Mouse (Mus musculus): ENCODE measurements around the gene Bcl2l14. TPM values are rescaled to one million over a fixed set of nuclear protein-coding genes. Genes with fewer than 3 reads are reported as not detected.

Gene Bcl2l14
- polyA plus RNA-seq, 1 experiment from 2014 or later: 0.87 TPM

DNA sequence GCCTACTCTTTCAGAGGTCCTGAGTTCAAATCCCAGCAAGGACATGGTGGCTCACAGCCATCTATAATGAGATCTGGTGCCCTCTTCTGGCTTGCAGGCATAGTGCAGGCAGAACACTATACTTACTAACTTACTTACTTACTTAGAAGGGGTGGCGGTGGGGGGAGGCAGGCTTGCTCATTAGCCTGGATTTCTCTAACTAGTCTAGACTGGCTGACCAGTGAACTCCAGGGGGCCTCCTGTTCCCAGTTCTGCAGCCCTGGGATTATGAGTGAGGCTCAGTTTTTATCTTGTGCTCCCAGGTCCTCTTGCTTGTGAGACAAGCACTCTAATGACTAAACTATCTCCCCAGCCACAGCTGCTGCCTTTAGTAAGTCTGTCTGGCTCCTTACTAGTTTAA lies 58.0 kb downstream of the Bcl2l14 start:
- no peaks in the 10 kb centered on the region for H3K27me3 ChIP-seq
- no peaks in the 10 kb centered on the region for H3K9me3 ChIP-seq
- H3K4me3 ChIP-seq: no peak overlapping the region
- H3K4me1 ChIP-seq: peaks cover 33% of the 10 kb centered on the region
- H3K27ac ChIP-seq: no peak overlapping the region
- H3K4me2 ChIP-seq (replicated peaks): no peak overlapping the region
- peaks cover 87% of the 10 kb centered on the region for H3K36me3 ChIP-seq
- no peak for ATAC-seq (ENCODE audit: low FRiP score, low read depth)
- WGBS: 82% methylated on average over 1 of the region's 1 CpGs
- H3K9ac ChIP-seq: no peak overlapping the region

DNA sequence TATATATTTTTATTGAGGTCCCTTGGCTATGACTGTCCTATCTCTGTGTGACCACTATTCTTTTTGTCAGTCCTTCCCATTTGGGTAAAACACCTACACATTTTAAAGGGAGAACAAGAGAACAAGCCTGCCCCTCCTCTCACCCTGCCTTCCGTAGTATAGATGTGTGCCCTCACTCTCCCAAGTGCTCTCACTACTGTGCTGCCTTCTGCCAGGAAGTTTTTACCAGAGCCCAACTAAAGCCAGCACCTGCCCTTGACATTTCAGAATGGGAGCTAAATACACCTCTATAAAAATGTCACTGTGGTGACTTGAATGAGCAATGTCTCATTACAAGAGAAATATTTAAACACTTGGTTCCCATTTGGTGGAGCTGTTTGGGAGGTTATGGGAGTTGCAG lies 62.3 kb downstream of the Bcl2l14 start:
- Histone ChIP-seq H3K27ac (no peak overlapping the region), H3K4me1 (no peaks in the 10 kb centered on the region), H3K9me3 (no peaks in the 10 kb centered on the region), H3K9ac (no peak overlapping the region), H3K4me3 (no peak overlapping the region), H3K27me3 (no peaks in the 10 kb centered on the region), H3K4me2 (replicated peaks) (no peak overlapping the region), H3K36me3 (peaks cover 90% of the 10 kb centered on the region)
- no peak for ATAC-seq (ENCODE audit: low FRiP score, low read depth)
- 82% methylated on average over 1 of the region's 1 CpGs for WGBS

DNA sequence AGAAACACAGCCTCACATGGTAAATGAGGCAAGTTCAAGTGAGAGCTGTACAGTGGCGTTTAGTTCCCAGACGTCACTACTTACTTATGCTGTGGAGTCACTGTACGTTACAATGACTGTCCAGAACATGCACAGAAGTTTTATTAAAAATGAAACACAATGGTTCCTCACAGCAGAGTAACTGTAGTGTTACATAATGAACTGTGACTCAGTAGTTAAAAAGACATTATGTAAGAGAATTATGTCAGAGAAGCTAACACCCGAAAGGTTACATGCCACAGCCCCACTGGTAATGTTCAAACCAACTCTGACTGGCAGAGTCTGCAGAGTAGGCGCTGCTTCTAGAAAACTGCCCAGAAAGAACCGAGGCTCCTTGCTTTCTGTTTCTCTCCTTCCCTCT lies 65.1 kb downstream of the Bcl2l14 start:
- no peaks in the 10 kb centered on the region for H3K27me3 ChIP-seq
- H3K4me3 ChIP-seq: no peak overlapping the region
- no peak overlapping the region for H3K27ac ChIP-seq
- H3K9ac ChIP-seq: no peak overlapping the region
- no peak overlapping the region for H3K4me2 ChIP-seq (replicated peaks)
- H3K36me3 ChIP-seq: peaks cover 86% of the 10 kb centered on the region
- no peaks in the 10 kb centered on the region for H3K4me1 ChIP-seq
- no peaks in the 10 kb centered on the region for H3K9me3 ChIP-seq
- WGBS: 87% methylated on average over 6 of the region's 6 CpGs
- no peak for ATAC-seq (ENCODE audit: low FRiP score, low read depth)

DNA sequence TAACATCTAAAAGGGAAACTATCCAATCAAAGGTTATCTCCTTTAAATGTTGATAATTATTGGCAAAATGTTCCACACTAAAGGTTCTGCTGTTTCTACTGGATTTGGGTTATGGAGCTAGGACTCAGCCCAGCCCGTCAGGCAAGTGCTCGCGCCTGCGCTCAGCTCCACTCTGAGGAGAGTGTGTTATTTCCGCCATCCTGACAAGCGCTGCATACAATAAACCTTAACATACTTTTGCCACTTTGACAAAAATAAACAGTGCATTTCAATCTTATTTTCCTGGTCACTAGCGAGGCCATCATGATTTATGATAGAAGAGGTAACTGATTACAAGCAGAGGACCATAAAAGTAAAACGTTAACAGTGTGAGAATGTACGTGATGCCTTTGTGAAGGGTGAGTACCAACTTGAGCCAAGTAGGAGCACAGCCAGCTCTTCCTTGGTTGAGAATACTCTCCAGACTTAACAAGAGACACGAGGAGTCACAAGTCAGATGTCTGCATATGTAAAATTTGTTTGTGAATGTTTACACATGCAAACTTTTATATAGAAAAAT lies 70.6 kb downstream of the Bcl2l14 start:
- 81% methylated on average over 10 of the region's 10 CpGs for WGBS
- Histone ChIP-seq H3K27ac (no peak overlapping the region), H3K9me3 (no peaks in the 10 kb centered on the region), H3K4me1 (no peaks in the 10 kb centered on the region), H3K27me3 (no peaks in the 10 kb centered on the region), H3K36me3 (peaks cover 71% of the 10 kb centered on the region), H3K4me2 (replicated peaks) (no peak overlapping the region), H3K9ac (no peak overlapping the region), H3K4me3 (no peak overlapping the region)
- ATAC-seq (ENCODE audit: low FRiP score, low read depth): no peak

DNA sequence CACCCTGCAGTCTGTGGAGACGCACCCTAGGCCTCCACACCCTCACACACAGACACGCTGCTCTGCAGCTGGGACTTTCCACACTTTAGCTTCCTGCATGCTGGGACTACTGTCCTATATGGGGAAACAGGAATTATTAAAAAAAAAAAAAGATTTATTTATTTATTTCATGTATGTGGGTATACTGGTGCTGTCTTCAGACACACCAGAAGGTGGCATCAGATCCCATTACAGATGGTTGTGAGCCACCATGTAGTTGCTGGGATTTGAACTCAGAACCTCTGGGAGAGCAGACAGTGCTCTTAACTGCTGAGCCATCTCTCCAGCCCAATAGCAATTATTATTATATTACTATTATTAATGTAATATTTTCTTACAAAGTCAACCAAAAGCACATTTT lies 73.2 kb downstream of the Bcl2l14 start:
- 87% methylated on average over 2 of the region's 2 CpGs for WGBS
- Histone ChIP-seq H3K27ac (no peak overlapping the region), H3K27me3 (no peaks in the 10 kb centered on the region), H3K4me2 (replicated peaks) (no peak overlapping the region), H3K4me3 (no peak overlapping the region), H3K4me1 (peaks cover 15% of the 10 kb centered on the region), H3K36me3 (peaks cover 53% of the 10 kb centered on the region), H3K9ac (no peak overlapping the region), H3K9me3 (no peaks in the 10 kb centered on the region)
- ATAC-seq (ENCODE audit: low FRiP score, low read depth): no peak

DNA sequence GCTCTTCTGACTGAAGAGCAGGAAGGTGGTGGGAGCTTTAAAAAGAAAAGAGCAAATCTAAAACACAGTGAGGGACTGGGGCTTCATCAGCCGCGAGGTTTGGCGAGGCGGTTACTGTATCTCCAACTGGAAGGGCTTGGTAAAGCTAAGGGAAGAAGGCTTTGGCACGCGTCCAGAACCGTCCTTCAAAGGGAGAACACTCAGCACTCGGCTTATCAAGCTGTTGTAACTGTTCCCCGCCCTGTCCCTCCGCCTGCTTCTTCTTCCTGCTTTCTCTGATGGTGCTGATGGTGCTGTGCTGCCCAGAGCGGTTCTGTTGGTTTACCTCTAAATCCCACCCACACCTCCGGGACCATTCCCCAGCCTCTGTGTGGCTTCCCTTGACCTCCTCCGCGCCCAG lies 74.7 kb downstream of the Bcl2l14 start:
- peaks cover 15% of the 10 kb centered on the region for H3K4me1 ChIP-seq
- H3K4me3 ChIP-seq: no peak overlapping the region
- no peak for ATAC-seq (ENCODE audit: low FRiP score, low read depth)
- H3K36me3 ChIP-seq: peaks cover 49% of the 10 kb centered on the region
- H3K9me3 ChIP-seq: no peaks in the 10 kb centered on the region
- no peaks in the 10 kb centered on the region for H3K27me3 ChIP-seq
- H3K27ac ChIP-seq: no peak overlapping the region
- 89% methylated on average over 14 of the region's 14 CpGs for WGBS
- no peak overlapping the region for H3K4me2 ChIP-seq (replicated peaks)
- no peak overlapping the region for H3K9ac ChIP-seq

DNA sequence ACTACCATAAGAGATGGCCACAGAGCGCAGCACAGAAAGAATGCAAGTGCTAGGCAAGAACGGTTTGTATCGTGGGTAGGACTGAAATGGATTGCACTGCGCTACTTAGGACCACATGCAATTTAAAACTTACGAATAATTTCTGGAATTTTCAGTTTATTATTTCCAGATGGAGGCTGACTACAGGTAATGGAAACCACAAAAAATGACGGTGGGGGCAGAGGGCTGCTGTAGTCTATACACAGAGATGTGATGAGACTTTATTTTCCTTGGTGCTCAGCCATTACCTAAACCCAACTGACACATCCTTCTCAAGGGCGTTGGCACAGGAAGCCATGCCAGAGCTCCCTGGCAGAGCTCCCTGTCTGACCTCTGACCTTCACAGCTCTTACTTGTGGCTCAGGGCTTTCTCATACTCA lies 77.0 kb downstream of the Bcl2l14 start:
- no peaks in the 10 kb centered on the region for H3K9me3 ChIP-seq
- H3K27ac ChIP-seq: no peak overlapping the region; the same call in 1 of the 2 replicates
- H3K4me1 ChIP-seq: peaks cover 15% of the 10 kb centered on the region
- H3K4me2 ChIP-seq (replicated peaks): no peak overlapping the region
- H3K27me3 ChIP-seq: no peaks in the 10 kb centered on the region
- no peak overlapping the region for H3K4me3 ChIP-seq
- no peak overlapping the region for H3K9ac ChIP-seq
- peaks cover 50% of the 10 kb centered on the region for H3K36me3 ChIP-seq
- WGBS: 31% methylated on average over 7 of the region's 7 CpGs
- ATAC-seq (ENCODE audit: low FRiP score, low read depth): peak; percentile 78

DNA sequence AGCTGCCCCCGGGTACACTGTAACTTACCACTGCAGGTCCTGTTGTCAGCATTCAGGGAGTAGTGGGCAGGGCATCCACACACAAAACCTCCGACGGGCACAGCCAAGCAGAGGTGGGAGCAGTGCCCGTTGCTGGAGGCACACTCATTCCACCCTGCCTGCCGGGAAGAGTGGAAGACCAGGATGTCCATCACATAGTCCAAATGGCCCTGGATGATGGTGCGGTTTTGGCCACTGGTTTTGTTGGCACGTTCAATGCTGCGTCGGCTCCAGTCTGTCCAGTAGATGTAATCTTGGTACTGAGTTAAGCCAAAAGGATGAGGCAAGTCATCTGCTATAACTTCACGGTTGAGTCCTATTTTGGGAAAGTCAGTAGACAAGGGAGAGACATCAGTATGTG lies 83.4 kb downstream of the Bcl2l14 start:
- no peaks in the 10 kb centered on the region for H3K27me3 ChIP-seq
- ATAC-seq (ENCODE audit: low FRiP score, low read depth): no peak
- H3K9me3 ChIP-seq: no peaks in the 10 kb centered on the region
- H3K27ac ChIP-seq: no peak overlapping the region
- no peak overlapping the region for H3K9ac ChIP-seq
- no peaks in the 10 kb centered on the region for H3K4me1 ChIP-seq
- H3K36me3 ChIP-seq: peaks cover 65% of the 10 kb centered on the region
- no peak overlapping the region for H3K4me3 ChIP-seq
- no peak overlapping the region for H3K4me2 ChIP-seq (replicated peaks)
- 96% methylated on average over 10 of the region's 10 CpGs for WGBS

DNA sequence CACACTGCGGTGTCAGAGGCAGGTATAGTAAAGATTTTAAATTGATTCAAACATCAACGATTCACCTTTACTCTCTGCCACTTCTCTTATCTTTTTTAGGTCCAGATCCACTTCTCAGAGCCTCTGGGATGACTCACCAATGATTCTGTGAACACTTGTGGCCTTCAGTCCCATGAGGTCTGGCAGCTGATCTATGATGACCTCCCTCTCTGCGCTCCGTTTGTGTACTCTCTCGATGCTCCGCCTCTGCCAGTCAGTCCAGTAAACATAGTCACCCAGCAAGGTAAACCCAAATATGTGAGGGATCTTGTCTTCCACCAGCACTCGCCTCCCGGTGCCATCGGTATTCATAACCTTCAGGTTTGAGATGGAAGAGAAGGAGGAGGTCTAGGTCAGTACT lies 90.2 kb downstream of the Bcl2l14 start:
- Histone ChIP-seq H3K9ac (no peak overlapping the region), H3K27ac (no peak overlapping the region), H3K27me3 (no peaks in the 10 kb centered on the region), H3K36me3 (peaks cover 60% of the 10 kb centered on the region), H3K4me2 (replicated peaks) (no peak overlapping the region), H3K4me3 (no peak overlapping the region), H3K4me1 (peaks cover 2% of the 10 kb centered on the region; the same call in 1 of the 2 replicates), H3K9me3 (no peaks in the 10 kb centered on the region)
- WGBS: 94% methylated on average over 9 of the region's 9 CpGs
- ATAC-seq (ENCODE audit: low FRiP score, low read depth): no peak

Other genes with a start within 250 kb of the Bcl2l14 start
- 37.5 and 37.9 TPM in 2 replicates for gene Lrp6, start 170.6 kb downstream of the Bcl2l14 start, polyA plus RNA-seq (2015; fragmentation: Nextera tagmentation; extraction: Ambion mirVana)
- gene Mansc1, start 236.2 kb downstream of the Bcl2l14 start, polyA plus RNA-seq (2015; fragmentation: Nextera tagmentation; extraction: Ambion mirVana): 1.5 and 1.6 TPM in 2 replicates
- gene Borcs5, start 243.2 kb downstream of the Bcl2l14 start, polyA plus RNA-seq (2015; fragmentation: Nextera tagmentation; extraction: Ambion mirVana): 20.6 and 21.5 TPM in 2 replicates